Mouse (Mus musculus): Measurements from ENCODE around the gene Dtnbp1. TPM values are rescaled to one million over a fixed set of nuclear protein-coding genes. Genes with fewer than 3 reads are reported as not detected.

The Dtnbp1 gene
- total RNA-seq, 1 experiment from 2014 or later: 26.4 TPM

GRCm38 (mm10) chr13:44957049-44957448 is 44.9 kb downstream of the Dtnbp1 start:
- ATAC-seq (ENCODE audit: extremely low read depth, insufficient number of reproducible peaks, low FRiP score, poor library complexity, severe bottlenecking): no peak

GRCm38 (mm10) chr13:44955781-44956180 is 46.2 kb downstream of the Dtnbp1 start:
- ATAC-seq (ENCODE audit: extremely low read depth, insufficient number of reproducible peaks, low FRiP score, poor library complexity, severe bottlenecking): no peak

- ATAC-seq (ENCODE audit: extremely low read depth, insufficient number of reproducible peaks, low FRiP score, poor library complexity, severe bottlenecking): no peak
Observed at GRCm38 (mm10) chr13:44954232-44954568, 47.7 kb downstream of the Dtnbp1 start.

GRCm38 (mm10) chr13:44953546-44954231 is 48.3 kb downstream of the Dtnbp1 start:
- no peak for ATAC-seq (ENCODE audit: extremely low read depth, insufficient number of reproducible peaks, low FRiP score, poor library complexity, severe bottlenecking)

GRCm38 (mm10) chr13:44952393-44953086 is 49.4 kb downstream of the Dtnbp1 start:
- no peak for ATAC-seq (ENCODE audit: extremely low read depth, insufficient number of reproducible peaks, low FRiP score, poor library complexity, severe bottlenecking)

GRCm38 (mm10) chr13:44948320-44949250 is 53.4 kb downstream of the Dtnbp1 start:
- no peak for ATAC-seq (ENCODE audit: extremely low read depth, insufficient number of reproducible peaks, low FRiP score, poor library complexity, severe bottlenecking)

GRCm38 (mm10) chr13:44946880-44947635 is 54.9 kb downstream of the Dtnbp1 start:
- no peak for ATAC-seq (ENCODE audit: extremely low read depth, insufficient number of reproducible peaks, low FRiP score, poor library complexity, severe bottlenecking)

GRCm38 (mm10) chr13:44943618-44944017 is 58.3 kb downstream of the Dtnbp1 start:
- no peak for ATAC-seq (ENCODE audit: extremely low read depth, insufficient number of reproducible peaks, low FRiP score, poor library complexity, severe bottlenecking)

- ATAC-seq (ENCODE audit: extremely low read depth, insufficient number of reproducible peaks, low FRiP score, poor library complexity, severe bottlenecking): no peak
Observed at GRCm38 (mm10) chr13:44939326-44940035, 62.5 kb downstream of the Dtnbp1 start.

GRCm38 (mm10) chr13:44937681-44938080 is 64.3 kb downstream of the Dtnbp1 start:
- ATAC-seq (ENCODE audit: extremely low read depth, insufficient number of reproducible peaks, low FRiP score, poor library complexity, severe bottlenecking): peak; percentile 42; the same call in 1 of the 2 replicates

GRCm38 (mm10) chr13:44933575-44933974 is 68.4 kb downstream of the Dtnbp1 start:
- ATAC-seq (ENCODE audit: extremely low read depth, insufficient number of reproducible peaks, low FRiP score, poor library complexity, severe bottlenecking): no peak

GRCm38 (mm10) chr13:44932307-44933264 is 69.4 kb downstream of the Dtnbp1 start:
- no peak for ATAC-seq (ENCODE audit: extremely low read depth, insufficient number of reproducible peaks, low FRiP score, poor library complexity, severe bottlenecking)

GRCm38 (mm10) chr13:44926311-44926710 is 75.6 kb downstream of the Dtnbp1 start:
- ATAC-seq (ENCODE audit: extremely low read depth, insufficient number of reproducible peaks, low FRiP score, poor library complexity, severe bottlenecking): no peak

- no peak for ATAC-seq (ENCODE audit: extremely low read depth, insufficient number of reproducible peaks, low FRiP score, poor library complexity, severe bottlenecking)
Observed at GRCm38 (mm10) chr13:44925173-44925572, 76.8 kb downstream of the Dtnbp1 start.

- ATAC-seq (ENCODE audit: extremely low read depth, insufficient number of reproducible peaks, low FRiP score, poor library complexity, severe bottlenecking): no peak
Observed at GRCm38 (mm10) chr13:44924042-44924441, 77.9 kb downstream of the Dtnbp1 start.

- ATAC-seq (ENCODE audit: extremely low read depth, insufficient number of reproducible peaks, low FRiP score, poor library complexity, severe bottlenecking): no peak
Observed at GRCm38 (mm10) chr13:44921721-44922120, 80.2 kb downstream of the Dtnbp1 start.

GRCm38 (mm10) chr13:44921095-44921494 is 80.9 kb downstream of the Dtnbp1 start:
- ATAC-seq (ENCODE audit: extremely low read depth, insufficient number of reproducible peaks, low FRiP score, poor library complexity, severe bottlenecking): 0 out of 2 replicates have a peak, but pooled peaks have one; percentile 13
